Mouse (Mus musculus) embryonic facial prominence, embryonic 14.5 days (tissue): ENCODE measurements at regions not wholly inside any gene's neighbourhood (a gene's known extent, or its start where the extent isn't known, plus 50 kb on each side); places are given as distances from the start of the nearest gene placed in this dataset.

Source experiments
- ATAC-seq: fragments of 200-750 bp; cut with Nextera tagmentation; 2 replicates; pipeline ENCODE4 v1.8.0; 2017; ENCODE audit warnings: low read depth, moderate number of reproducible peaks, moderate TSS enrichment
- DNase-seq: peaks from one replicate; pipeline ENCODE4 v3.0.0-alpha.2; 2015; ENCODE audit warnings: low spot score
- H3K27ac ChIP-seq: fragments of 300-500 bp; sonication (generic); replicated peaks from 2 replicates; pipeline ENCODE4 v1.5.1; 2014; ENCODE audit warnings: low read depth, mild to moderate bottlenecking, low read length, moderate library complexity
- H3K27me3 ChIP-seq: fragments of 300-500 bp; sonication (generic); replicated peaks from 2 replicates; pipeline ENCODE4 v1.6.1; 2014; ENCODE audit warnings: low read length; ENCODE audit not compliant: control insufficient read depth, insufficient read depth
- H3K36me3 ChIP-seq: fragments of 300-500 bp; sonication (generic); 2 replicates; pipeline ENCODE4 v1.6.1; 2014; ENCODE audit warnings: low read length, mixed read lengths; ENCODE audit not compliant: control insufficient read depth, insufficient read depth
- H3K4me1 ChIP-seq: fragments of 300-500 bp; sonication (generic); 2 replicates; pipeline ENCODE4 v1.6.1; 2014; ENCODE audit warnings: antibody characterized with exemption, low read length; ENCODE audit not compliant: control insufficient read depth, insufficient read depth
- H3K4me2 ChIP-seq: fragments of 300-500 bp; sonication (generic); 2 replicates; pipeline ENCODE4 v1.6.1; 2014; ENCODE audit warnings: low read depth, mild to moderate bottlenecking, low read length, moderate library complexity, mixed read lengths
- H3K4me3 ChIP-seq: fragments of 300-500 bp; sonication (generic); 2 replicates; pipeline ENCODE4 v1.5.1; 2014; ENCODE audit warnings: low read depth, mild to moderate bottlenecking, low read length
- H3K9ac ChIP-seq: fragments of 300-500 bp; sonication (generic); 2 replicates; pipeline ENCODE4 v1.6.1; 2014; ENCODE audit warnings: low read depth, mild to moderate bottlenecking, low read length, moderate library complexity, mixed read lengths
- H3K9me3 ChIP-seq: fragments of 300-500 bp; sonication (generic); 2 replicates; pipeline ENCODE4 v1.6.1; 2016; ENCODE audit warnings: low read length; ENCODE audit not compliant: control insufficient read depth
- WGBS: fragments of 180-500 bp; shearing (Covaris S2); extraction: QIAGEN DNeasy Blood & Tissue Kit; methylation state at CpG from one replicate; pipeline ENCODE4 v1.1.7; 2014; 5-methylcytosine and 5-hydroxymethylcytosine counted together

GRCm38 (mm10) chr2:57772315-57772714 lies 225.4 kb upstream of the Galnt5 start:
- H3K9ac ChIP-seq: no peak overlapping the region
- no peaks in the 10 kb centered on the region for H3K9me3 ChIP-seq
- H3K4me2 ChIP-seq: no peak overlapping the region
- no peaks in the 10 kb centered on the region for H3K27me3 ChIP-seq
- 65% methylated on average over 2 of the region's 2 CpGs for WGBS
- H3K36me3 ChIP-seq: no peaks in the 10 kb centered on the region
- no peak overlapping the region for H3K27ac ChIP-seq
- ATAC-seq: no peak
- H3K4me1 ChIP-seq: no peaks in the 10 kb centered on the region
- peak; percentile 4 for DNase-seq
- no peak overlapping the region for H3K4me3 ChIP-seq

GRCm38 (mm10) chr2:57776154-57776553 lies 221.5 kb upstream of the Galnt5 start:
- no peaks in the 10 kb centered on the region for H3K4me1 ChIP-seq
- H3K9ac ChIP-seq: no peak overlapping the region
- no peaks in the 10 kb centered on the region for H3K36me3 ChIP-seq
- ATAC-seq: no peak
- no peak overlapping the region for H3K4me2 ChIP-seq
- no peak overlapping the region for H3K4me3 ChIP-seq
- H3K9me3 ChIP-seq: no peaks in the 10 kb centered on the region
- H3K27me3 ChIP-seq: no peaks in the 10 kb centered on the region
- WGBS: 81% methylated on average over 5 of the region's 5 CpGs
- DNase-seq: no peak
- H3K27ac ChIP-seq: no peak overlapping the region

- ATAC-seq (no peak), DNase-seq (no peak)
- H3K4me1 ChIP-seq: no peaks in the 10 kb centered on the region
- H3K27me3 ChIP-seq: no peaks in the 10 kb centered on the region
- H3K36me3 ChIP-seq: no peaks in the 10 kb centered on the region
- WGBS: 85% methylated on average over 1 of the region's 1 CpGs
- no peaks in the 10 kb centered on the region for H3K9me3 ChIP-seq
- H3K4me3 ChIP-seq: no peak overlapping the region
- H3K27ac ChIP-seq: no peak overlapping the region
- H3K4me2 ChIP-seq: no peak overlapping the region
- no peak overlapping the region for H3K9ac ChIP-seq
Measured at GRCm38 (mm10) chr2:57780836-57781235, 216.8 kb upstream of the Galnt5 start.

- H3K9me3 ChIP-seq: no peaks in the 10 kb centered on the region
- no peak overlapping the region for H3K9ac ChIP-seq
- no peaks in the 10 kb centered on the region for H3K36me3 ChIP-seq
- no peaks in the 10 kb centered on the region for H3K4me1 ChIP-seq
- no peak overlapping the region for H3K27ac ChIP-seq
- H3K27me3 ChIP-seq: no peaks in the 10 kb centered on the region
- WGBS: 81% methylated on average over 8 of the region's 8 CpGs
- ATAC-seq (no peak), DNase-seq (no peak)
- H3K4me3 ChIP-seq: no peak overlapping the region
- no peak overlapping the region for H3K4me2 ChIP-seq
Measured at GRCm38 (mm10) chr2:57793519-57794296, 204.0 kb upstream of the Galnt5 start.

GRCm38 (mm10) chr2:57799279-57799678 lies 198.4 kb upstream of the Galnt5 start:
- H3K9me3 ChIP-seq: no peaks in the 10 kb centered on the region
- WGBS: 70% methylated on average over 2 of the region's 2 CpGs
- H3K27ac ChIP-seq: no peak overlapping the region
- H3K4me1 ChIP-seq: no peaks in the 10 kb centered on the region
- ATAC-seq: no peak
- H3K9ac ChIP-seq: no peak overlapping the region
- no peak for DNase-seq
- H3K36me3 ChIP-seq: no peaks in the 10 kb centered on the region
- no peak overlapping the region for H3K4me2 ChIP-seq
- no peaks in the 10 kb centered on the region for H3K27me3 ChIP-seq
- no peak overlapping the region for H3K4me3 ChIP-seq

GRCm38 (mm10) chr2:57807911-57808310 lies 189.8 kb upstream of the Galnt5 start:
- Histone ChIP-seq H3K27ac (no peak overlapping the region), H3K9ac (no peak overlapping the region), H3K36me3 (no peaks in the 10 kb centered on the region), H3K4me1 (no peaks in the 10 kb centered on the region), H3K4me3 (no peak overlapping the region), H3K27me3 (no peaks in the 10 kb centered on the region), H3K9me3 (no peaks in the 10 kb centered on the region), H3K4me2 (no peak overlapping the region)
- ATAC-seq (no peak), DNase-seq (no peak)
- WGBS: 69% methylated on average over 1 of the region's 1 CpGs

- ATAC-seq (no peak), DNase-seq (no peak)
- Histone ChIP-seq H3K27me3 (no peaks in the 10 kb centered on the region), H3K36me3 (no peaks in the 10 kb centered on the region), H3K4me3 (no peak overlapping the region), H3K4me2 (no peak overlapping the region), H3K4me1 (no peaks in the 10 kb centered on the region), H3K9ac (no peak overlapping the region), H3K9me3 (no peaks in the 10 kb centered on the region), H3K27ac (no peak overlapping the region)
- 81% methylated on average over 1 of the region's 1 CpGs for WGBS
Measured at GRCm38 (mm10) chr2:57812996-57813395, 184.7 kb upstream of the Galnt5 start.

- WGBS: 73% methylated on average over 2 of the region's 2 CpGs
- Histone ChIP-seq H3K9me3 (no peaks in the 10 kb centered on the region), H3K27ac (no peak overlapping the region), H3K4me1 (no peaks in the 10 kb centered on the region), H3K9ac (no peak overlapping the region), H3K4me3 (no peak overlapping the region), H3K36me3 (no peaks in the 10 kb centered on the region), H3K4me2 (no peak overlapping the region), H3K27me3 (no peaks in the 10 kb centered on the region)
- DNase-seq (no peak), ATAC-seq (no peak)
Measured at GRCm38 (mm10) chr2:57820343-57820742, 177.3 kb upstream of the Galnt5 start.

GRCm38 (mm10) chr2:57820923-57821322 lies 176.8 kb upstream of the Galnt5 start:
- ATAC-seq (no peak), DNase-seq (no peak)
- Histone ChIP-seq H3K27me3 (no peaks in the 10 kb centered on the region), H3K9ac (no peak overlapping the region), H3K4me3 (no peak overlapping the region), H3K36me3 (no peaks in the 10 kb centered on the region), H3K4me1 (no peaks in the 10 kb centered on the region), H3K4me2 (no peak overlapping the region), H3K27ac (no peak overlapping the region), H3K9me3 (no peaks in the 10 kb centered on the region)
- 69% methylated on average over 1 of the region's 1 CpGs for WGBS
